Mouse (Mus musculus) ES-Bruce4 (cell line): Measurements from ENCODE around the gene Pigl. TPM values are rescaled to one million over a fixed set of nuclear protein-coding genes. Genes with fewer than 3 reads are reported as not detected.

Experiments
- H3K27ac ChIP-seq: 2 replicates; pipeline ENCODE4 v1.5.1; 2012; ENCODE audit warnings: low read length, inconsistent platforms; ENCODE audit not compliant: insufficient read depth
- H3K27me3 ChIP-seq: 2 replicates; pipeline ENCODE4 v1.6.1; 2012; ENCODE audit warnings: mild to moderate bottlenecking, low read length, inconsistent platforms; ENCODE audit not compliant: control insufficient read depth, poor library complexity, insufficient read depth, severe bottlenecking
- H3K36me3 ChIP-seq: 2 replicates; pipeline ENCODE4 v1.6.1; 2012; ENCODE audit warnings: inconsistent platforms, mild to moderate bottlenecking, low read length, moderate library complexity; ENCODE audit not compliant: control insufficient read depth, poor library complexity, insufficient read depth, severe bottlenecking
- H3K4me1 ChIP-seq: one replicate; pipeline ENCODE4 v1.8.1; 2011; ENCODE audit warnings: low read length; ENCODE audit not compliant: control insufficient read depth, insufficient read depth
- H3K4me3 ChIP-seq: 2 replicates; pipeline ENCODE4 v1.5.1; 2011; ENCODE audit warnings: low read depth, mild to moderate bottlenecking, low read length
- H3K9ac ChIP-seq: 2 replicates; pipeline ENCODE4 v1.6.1; 2012; ENCODE audit warnings: low read depth, mild to moderate bottlenecking, inconsistent platforms; ENCODE audit not compliant: poor library complexity, severe bottlenecking
- H3K9me3 ChIP-seq: replicated peaks from 2 replicates; pipeline ENCODE4 v1.6.1; 2012; ENCODE audit warnings: mild to moderate bottlenecking, low read length, inconsistent platforms; ENCODE audit not compliant: control insufficient read depth, poor library complexity, insufficient read depth, severe bottlenecking
- CTCF ChIP-seq: IDR thresholded peaks from one replicate; pipeline ENCODE4 v1.8.1; 2011; ENCODE audit warnings: low read depth, low read length
- EP300 ChIP-seq: IDR thresholded peaks from 2 replicates; pipeline ENCODE4 v1.6.1; 2011; ENCODE audit warnings: low read depth, low read length; ENCODE audit not compliant: insufficient read depth
- POLR2A ChIP-seq: IDR thresholded peaks from one replicate; pipeline ENCODE4 v1.8.1; 2011; ENCODE audit warnings: low read length; ENCODE audit not compliant: insufficient read depth
- polyA plus RNA-seq: library from polyadenylated mRNA; stranded (reverse); fragments of >200 nt; gene quantifications from 2 replicates; pipeline ENCODE4 v1.2.4, GENCODE M21; 2011; ENCODE audit warnings: low read depth; ENCODE audit not compliant: missing spikeins, insufficient read depth, insufficient read length

Gene Pigl
- polyA plus RNA-seq, 1 experiment = 14.1 TPM

- TF ChIP-seq CTCF = no peak
- no peak for TF ChIP-seq EP300
- no peak for TF ChIP-seq POLR2A
- Histone ChIP-seq H3K27ac (no peak overlapping the region), H3K9me3 (no peaks in the 10 kb centered on the region), H3K27me3 (no peaks in the 10 kb centered on the region), H3K9ac (0 out of 2 replicates have a peak overlapping the region, but pooled peaks have one; percentile 12), H3K36me3 (peaks cover 25% of the 10 kb centered on the region), H3K4me1 (peaks cover 1% of the 10 kb centered on the region), H3K4me3 (peak overlapping the region; percentile 6; the same call in 1 of the 2 replicates)
Observed at GRCm38 (mm10) chr11:62537590-62537989, 79.3 kb downstream of the Pigl start.

DNA sequence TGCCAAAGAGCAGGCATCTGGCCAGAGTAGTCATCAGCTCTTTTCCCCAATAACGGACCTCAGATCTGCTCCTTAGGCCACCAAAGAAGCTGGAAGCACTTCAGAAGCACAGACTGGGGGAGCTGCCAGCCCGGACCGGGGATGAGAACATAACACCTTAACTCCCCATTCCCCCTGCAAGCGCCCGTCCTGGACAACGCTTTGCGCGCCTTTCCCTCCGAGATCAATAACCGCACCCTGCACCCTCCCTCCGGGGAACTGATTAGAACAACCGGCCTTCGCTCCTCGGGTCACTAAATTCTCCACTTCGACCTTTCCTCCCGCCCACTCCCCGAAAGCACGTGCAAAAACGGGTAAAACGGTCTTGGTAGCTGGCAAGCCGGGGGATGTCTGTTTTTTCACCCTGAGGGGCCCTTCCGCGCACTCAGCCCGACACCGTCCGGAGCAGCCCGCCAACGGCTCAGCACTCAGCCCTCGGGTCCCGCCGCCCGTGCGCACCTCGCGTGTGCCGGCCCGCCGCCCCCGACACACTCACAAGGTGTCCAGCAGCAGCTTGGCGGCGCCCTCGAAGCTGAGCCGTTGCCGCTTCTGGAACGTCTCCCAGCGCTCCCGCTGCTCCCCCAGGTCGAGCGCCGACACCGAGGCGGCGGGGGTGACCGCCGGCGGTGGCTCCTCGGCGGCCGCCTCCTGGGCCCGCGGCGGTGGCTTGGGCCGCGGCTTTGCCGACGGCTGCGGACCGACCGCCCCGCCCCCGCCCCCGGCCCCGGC is 80.2 kb downstream of the Pigl start:
- H3K9me3 ChIP-seq = no peaks in the 10 kb centered on the region
- peak overlapping the region; percentile 56 for H3K27ac ChIP-seq
- H3K4me3 ChIP-seq = peak overlapping the region; percentile 92
- peak overlapping the region; percentile 95 for H3K9ac ChIP-seq
- peaks cover 1% of the 10 kb centered on the region for H3K4me1 ChIP-seq
- H3K27me3 ChIP-seq = no peaks in the 10 kb centered on the region
- peaks cover 17% of the 10 kb centered on the region for H3K36me3 ChIP-seq
- TF ChIP-seq EP300 (no peak), CTCF (no peak), POLR2A (no peak)

DNA sequence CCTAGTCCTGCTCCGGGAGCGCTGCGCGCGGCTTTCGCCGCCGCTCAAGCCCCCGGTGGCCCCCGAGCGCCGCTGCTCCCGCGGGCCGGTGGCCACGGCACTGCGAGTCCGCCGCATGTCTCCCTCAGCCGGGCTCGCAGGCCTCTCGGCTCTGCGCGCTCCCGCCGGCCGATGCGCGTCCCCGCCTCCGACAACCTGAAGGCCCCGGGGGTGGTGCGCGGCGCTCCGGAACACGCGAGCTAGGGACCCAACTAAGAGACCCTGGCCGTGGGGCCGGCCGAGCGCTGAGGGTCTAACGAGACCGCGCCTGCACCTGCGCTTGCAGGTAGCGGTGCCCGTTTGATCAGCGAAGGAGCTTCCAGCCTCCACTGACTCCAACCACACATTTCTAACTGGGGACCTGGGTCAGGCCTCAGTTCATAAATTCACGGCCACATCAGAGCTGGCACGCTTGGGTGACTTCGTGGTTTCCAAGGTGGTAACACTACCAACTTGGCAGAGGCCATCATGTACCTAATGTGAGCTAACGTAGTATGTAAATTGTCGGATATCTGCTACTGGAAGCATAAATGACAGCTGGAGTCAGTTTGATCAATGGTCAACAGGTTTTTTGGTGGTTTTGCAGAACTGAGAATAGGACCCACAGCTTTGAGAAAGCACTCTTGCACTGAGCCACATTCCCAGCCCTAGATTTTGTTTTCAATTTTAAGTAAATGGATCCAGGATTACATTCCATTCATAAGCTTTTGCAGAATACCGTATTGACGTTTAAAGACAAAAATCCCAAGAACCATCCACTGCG is 81.0 kb downstream of the Pigl start, which contains the start of gene Cenpv:
Gene Cenpv (minus strand): TSS at position 173 of the 802 bp plus-strand sequence.
- Histone ChIP-seq H3K27me3 (no peaks in the 10 kb centered on the region), H3K4me1 (peaks cover 1% of the 10 kb centered on the region), H3K9me3 (no peaks in the 10 kb centered on the region), H3K4me3 (peak within 1 kb of the TSS; percentile 92), H3K9ac (peak within 1 kb of the TSS; percentile 95), H3K36me3 (peaks cover 14% of the 10 kb centered on the region), H3K27ac (peak within 1 kb of the TSS; percentile 56)
- TF ChIP-seq CTCF (no peak), POLR2A (no peak), EP300 (no peak)

- Histone ChIP-seq H3K9ac (no peak overlapping the region), H3K27ac (no peak overlapping the region), H3K4me3 (no peak overlapping the region), H3K36me3 (peaks cover 11% of the 10 kb centered on the region), H3K9me3 (no peaks in the 10 kb centered on the region), H3K27me3 (no peaks in the 10 kb centered on the region), H3K4me1 (peaks cover 1% of the 10 kb centered on the region)
- TF ChIP-seq POLR2A (no peak), EP300 (no peak), CTCF (no peak)
Observed at GRCm38 (mm10) chr11:62540167-62540566, 81.9 kb downstream of the Pigl start.

- Histone ChIP-seq H3K36me3 (peaks cover 3% of the 10 kb centered on the region; the same call in 1 of the 2 replicates), H3K9me3 (no peaks in the 10 kb centered on the region), H3K27ac (no peak overlapping the region), H3K9ac (no peak overlapping the region), H3K4me3 (no peak overlapping the region), H3K4me1 (peaks cover 1% of the 10 kb centered on the region), H3K27me3 (no peaks in the 10 kb centered on the region)
- no peak for TF ChIP-seq EP300
- no peak for TF ChIP-seq CTCF
- TF ChIP-seq POLR2A = no peak
Observed at GRCm38 (mm10) chr11:62540969-62541368, 82.7 kb downstream of the Pigl start.

DNA sequence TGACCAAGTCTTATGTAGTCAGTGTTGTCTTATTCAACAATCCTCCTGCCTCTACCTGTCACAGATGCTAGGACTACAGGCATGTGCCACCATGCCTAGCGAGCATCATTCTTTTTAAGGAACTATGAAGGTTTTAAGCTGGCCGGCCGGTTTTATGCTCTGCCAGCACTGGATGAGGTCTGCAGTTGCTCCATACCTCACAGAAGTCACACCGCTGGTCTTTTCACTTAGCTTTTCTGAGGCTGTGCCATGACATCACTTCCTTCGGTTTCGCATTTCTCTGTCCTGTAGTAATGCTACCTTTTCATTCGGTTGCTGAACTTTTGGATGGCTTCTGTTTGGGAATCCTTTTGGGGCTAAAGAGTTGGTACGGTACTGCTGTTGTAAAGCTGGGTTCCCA is 83.3 kb downstream of the Pigl start:
- Histone ChIP-seq H3K4me1 (peaks cover 1% of the 10 kb centered on the region), H3K9ac (no peak overlapping the region), H3K36me3 (no peaks in the 10 kb centered on the region), H3K4me3 (no peak overlapping the region), H3K27ac (no peak overlapping the region), H3K27me3 (no peaks in the 10 kb centered on the region), H3K9me3 (no peaks in the 10 kb centered on the region)
- TF ChIP-seq CTCF (no peak), POLR2A (no peak), EP300 (no peak)
